Mouse (Mus musculus) neural tube, embryonic 13.5 days (tissue): ENCODE measurements around the gene Gm29554. TPM values are rescaled to one million over a fixed set of nuclear protein-coding genes. Genes with fewer than 3 reads are reported as not detected.
"Not testable (repeated sequence)": the region's sequence is repeated elsewhere in the genome, so short reads cannot be mapped to it uniquely, and the experiment has no call there.

ENCODE experiments used
- ATAC-seq: fragments of 200-750 bp; cut with Nextera tagmentation; 2 replicates; pipeline ENCODE4 v1.8.0; 2017; ENCODE audit warnings: low read depth, mild to moderate bottlenecking, moderate TSS enrichment, moderate library complexity
- H3K27ac ChIP-seq: fragments of 300-500 bp; sonication (generic); replicated peaks from 2 replicates; pipeline ENCODE4 v1.5.1; 2015; ENCODE audit warnings: moderate library complexity, mild to moderate bottlenecking, inconsistent platforms
- H3K27me3 ChIP-seq: fragments of 300-500 bp; sonication (generic); 2 replicates; pipeline ENCODE4 v1.6.1; 2015; ENCODE audit warnings: mild to moderate bottlenecking, inconsistent platforms
- H3K36me3 ChIP-seq: fragments of 300-500 bp; sonication (generic); 2 replicates; pipeline ENCODE4 v1.6.1; 2015; ENCODE audit warnings: mild to moderate bottlenecking, inconsistent platforms
- H3K4me1 ChIP-seq: fragments of 300-500 bp; sonication (generic); replicated peaks from 2 replicates; pipeline ENCODE4 v1.6.1; 2015; ENCODE audit warnings: inconsistent platforms
- H3K4me2 ChIP-seq: fragments of 300-500 bp; sonication (generic); 2 replicates; pipeline ENCODE4 v1.6.1; 2015; ENCODE audit warnings: inconsistent platforms, mild to moderate bottlenecking, moderate library complexity
- H3K4me3 ChIP-seq: fragments of 300-500 bp; sonication (generic); 2 replicates; pipeline ENCODE4 v1.5.1; 2015; ENCODE audit warnings: mild to moderate bottlenecking, inconsistent platforms
- H3K9ac ChIP-seq: fragments of 300-500 bp; sonication (generic); 2 replicates; pipeline ENCODE4 v1.6.1; 2015; ENCODE audit warnings: moderate library complexity, mild to moderate bottlenecking, inconsistent platforms
- H3K9me3 ChIP-seq: fragments of 300-500 bp; sonication (generic); 2 replicates; pipeline ENCODE4 v1.6.1; 2016; ENCODE audit warnings: inconsistent platforms
- WGBS: fragments of 180-500 bp; shearing (Covaris S2); methylation state at CpG from one replicate; pipeline ENCODE4 v1.1.7; 2015; 5-methylcytosine and 5-hydroxymethylcytosine counted together
- polyA plus RNA-seq: library from polyadenylated mRNA; unstranded; fragments of >200 nt; fragmentation: Nextera tagmentation; extraction: Ambion mirVana; gene quantifications from 2 replicates; pipeline ENCODE4 v1.2.1, GENCODE M21; 2015

Gm29554 gene
- not detected in 2 replicates for polyA plus RNA-seq

DNA sequence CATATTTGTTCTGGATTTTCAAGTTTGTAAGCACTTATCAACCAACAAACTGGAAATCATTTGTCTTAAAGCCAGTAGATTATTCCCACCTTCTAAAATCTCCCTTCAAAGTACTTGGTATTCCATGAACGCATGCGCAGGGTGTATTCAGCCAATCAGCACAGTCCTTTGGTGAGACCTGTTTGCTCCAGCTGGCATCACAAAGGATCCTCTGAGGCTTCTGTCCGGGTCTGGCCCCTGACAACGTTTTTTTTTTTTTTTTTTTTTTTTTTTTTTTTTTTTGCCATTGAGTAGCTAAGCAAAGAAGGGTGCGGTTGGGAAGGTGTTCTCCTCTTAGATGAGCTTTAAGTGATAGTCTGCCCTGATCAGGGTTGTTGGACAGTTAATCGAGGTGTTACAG lies at the start of gene Gm29554:
Gm29554 (plus strand) TSS at position 301 of the 400 bp plus-strand sequence.
- H3K4me1 ChIP-seq, ATAC-seq, H3K27me3 ChIP-seq, H3K9me3 ChIP-seq, H3K9ac ChIP-seq, H3K4me3 ChIP-seq, H3K4me2 ChIP-seq, H3K27ac ChIP-seq, H3K36me3 ChIP-seq: not testable (repeated sequence)
- WGBS = no CpG with 5 or more reads among the region's 6 CpGs

Other genes starting within 250 kb of the Gm29554 start
- not detected in 2 replicates for gene Gm20812, start 108.0 kb downstream of the Gm29554 start, polyA plus RNA-seq